Mouse (Mus musculus) kidney, postnatal 0 days (tissue): Measurements from ENCODE around the gene Prok1. TPM values are rescaled to one million over a fixed set of nuclear protein-coding genes. Genes with fewer than 3 reads are reported as not detected.

Experiments used
- ATAC-seq: fragments of 200-750 bp; cut with Nextera tagmentation; replicated peaks from 2 replicates; pipeline ENCODE4 v1.8.0; 2017; ENCODE audit warnings: low read depth, moderate number of reproducible peaks, moderate TSS enrichment, moderate library complexity; ENCODE audit not compliant: low FRiP score
- DNase-seq: peaks from one replicate; pipeline ENCODE4 v3.0.0-alpha.2; 2016; ENCODE audit warnings: low spot score
- H3K27ac ChIP-seq: fragments of 300-500 bp; sonication (generic); 2 replicates; pipeline ENCODE4 v1.5.1; 2014; ENCODE audit warnings: mild to moderate bottlenecking
- H3K27me3 ChIP-seq: fragments of 300-500 bp; sonication (generic); 2 replicates; pipeline ENCODE4 v1.6.1; 2014; ENCODE audit warnings: low read length, mixed read lengths; ENCODE audit not compliant: insufficient read depth
- H3K36me3 ChIP-seq: fragments of 300-500 bp; sonication (generic); 2 replicates; pipeline ENCODE4 v1.6.1; 2014; ENCODE audit warnings: low read length, mixed read lengths; ENCODE audit not compliant: insufficient read depth
- H3K4me1 ChIP-seq: fragments of 300-500 bp; sonication (generic); replicated peaks from 2 replicates; pipeline ENCODE4 v1.6.1; 2014; ENCODE audit warnings: antibody characterized with exemption, low read length, mixed read lengths; ENCODE audit not compliant: insufficient read depth
- H3K4me2 ChIP-seq: fragments of 300-500 bp; sonication (generic); 2 replicates; pipeline ENCODE4 v1.6.1; 2014; ENCODE audit warnings: mild to moderate bottlenecking, low read length, moderate library complexity, mixed read lengths
- H3K4me3 ChIP-seq: fragments of 300-500 bp; sonication (generic); replicated peaks from 2 replicates; pipeline ENCODE4 v1.5.1; 2014; ENCODE audit warnings: low read depth, low read length
- H3K9ac ChIP-seq: fragments of 300-500 bp; sonication (generic); 2 replicates; pipeline ENCODE4 v1.6.1; 2014; ENCODE audit warnings: low read depth, low read length
- H3K9me3 ChIP-seq: fragments of 300-500 bp; sonication (generic); replicated peaks from 2 replicates; pipeline ENCODE4 v1.6.1; 2016; ENCODE audit warnings: low read length, inconsistent platforms, mixed read lengths
- CTCF ChIP-seq: IDR thresholded peaks from 2 replicates; pipeline ENCODE4 v1.5.1; 2016; ENCODE audit warnings: antibody characterized with exemption, low read depth, mild to moderate bottlenecking, moderate library complexity
- WGBS: fragments of 180-500 bp; shearing (Covaris S2); extraction: QIAGEN DNeasy Blood & Tissue Kit; methylation state at CpG from one replicate; pipeline ENCODE4 v1.1.7; 2014; 5-methylcytosine and 5-hydroxymethylcytosine counted together
- polyA plus RNA-seq: library from polyadenylated mRNA; unstranded; fragments of >200 nt; fragmentation: Nextera tagmentation; extraction: Ambion mirVana; gene quantifications from 2 replicates; pipeline ENCODE4 v1.2.1, GENCODE M21; 2015

The Prok1 gene
- polyA plus RNA-seq = 0.09 and 0.17 TPM in 2 replicates

- no peak for TF ChIP-seq CTCF
- Histone ChIP-seq H3K27me3 (no peaks in the 10 kb centered on the region), H3K9me3 (no peaks in the 10 kb centered on the region), H3K4me3 (no peak within 1 kb of the TSS), H3K27ac (no peak within 1 kb of the TSS), H3K9ac (no peak within 1 kb of the TSS), H3K36me3 (no peaks in the 10 kb centered on the region), H3K4me1 (no peaks in the 10 kb centered on the region), H3K4me2 (no peak within 1 kb of the TSS)
- WGBS = 87% methylated on average over 9 of the region's 9 CpGs
- ATAC-seq (no peak), DNase-seq (no peak)
Measured at GRCm38 (mm10) chr3:107239607-107240006, at the start of gene Prok1. Prok1 (minus strand) TSS chr3:107239707.

GRCm38 (mm10) chr3:107287346-107287745, 47.8 kb upstream of the Prok1 start:
- Histone ChIP-seq H3K4me1 (no peaks in the 10 kb centered on the region), H3K9me3 (no peaks in the 10 kb centered on the region), H3K27ac (no peak overlapping the region), H3K9ac (no peak overlapping the region), H3K4me3 (no peak overlapping the region), H3K4me2 (no peak overlapping the region), H3K36me3 (0 out of 2 replicates have a peak, but pooled peaks cover 9% of the 10 kb centered on the region), H3K27me3 (no peaks in the 10 kb centered on the region)
- ATAC-seq (no peak), DNase-seq (no peak)
- TF ChIP-seq CTCF = no peak

GRCm38 (mm10) chr3:107286123-107286522, 46.6 kb upstream of the Prok1 start:
- 0 out of 2 replicates have a peak, but pooled peaks cover 12% of the 10 kb centered on the region for H3K36me3 ChIP-seq
- no peak for DNase-seq
- no peaks in the 10 kb centered on the region for H3K27me3 ChIP-seq
- WGBS = 56% methylated on average over 2 of the region's 2 CpGs
- no peak overlapping the region for H3K9ac ChIP-seq
- TF ChIP-seq CTCF = no peak
- no peak overlapping the region for H3K4me2 ChIP-seq
- H3K27ac ChIP-seq = no peak overlapping the region
- H3K4me3 ChIP-seq = no peak overlapping the region
- ATAC-seq = no peak
- H3K9me3 ChIP-seq = no peaks in the 10 kb centered on the region
- no peaks in the 10 kb centered on the region for H3K4me1 ChIP-seq

GRCm38 (mm10) chr3:107278479-107279269, 39.2 kb upstream of the Prok1 start, which contains the start of gene Lamtor5:
Lamtor5 (plus strand) TSS chr3:107278858.
- WGBS = 2% methylated on average over 43 of the region's 43 CpGs
- peak; percentile 91 for DNase-seq

GRCm38 (mm10) chr3:107276626-107277025, 37.1 kb upstream of the Prok1 start:
- no peak for DNase-seq
- H3K9me3 ChIP-seq = no peaks in the 10 kb centered on the region
- ATAC-seq = no peak
- no peaks in the 10 kb centered on the region for H3K27me3 ChIP-seq
- no peak for TF ChIP-seq CTCF
- no peak overlapping the region for H3K9ac ChIP-seq
- WGBS = 85% methylated on average over 3 of the region's 3 CpGs
- no peak overlapping the region for H3K27ac ChIP-seq
- H3K4me3 ChIP-seq = no peak overlapping the region
- H3K36me3 ChIP-seq = no peaks in the 10 kb centered on the region
- no peak overlapping the region for H3K4me2 ChIP-seq
- H3K4me1 ChIP-seq = no peaks in the 10 kb centered on the region; the same call in 1 of the 2 replicates

More at GRCm38 (mm10) chr3:107278479-107279269, 39.2 kb upstream of the Prok1 start, which contains the start of gene Lamtor5:
- Histone ChIP-seq H3K9me3 (no peaks in the 10 kb centered on the region), H3K9ac (peak within 1 kb of the TSS; percentile 88), H3K27ac (peak within 1 kb of the TSS; percentile 63; the same call in 1 of the 2 replicates), H3K27me3 (no peaks in the 10 kb centered on the region), H3K4me1 (no peaks in the 10 kb centered on the region; the same call in 1 of the 2 replicates), H3K4me2 (peak within 1 kb of the TSS; percentile 74), H3K4me3 (peak within 1 kb of the TSS; percentile 96), H3K36me3 (0 out of 2 replicates have a peak, but pooled peaks cover 12% of the 10 kb centered on the region)
- TF ChIP-seq CTCF = no peak
- ATAC-seq = peak; percentile 88

- no peak overlapping the region for H3K4me2 ChIP-seq
- DNase-seq (peak; percentile 43), ATAC-seq (no peak)
- no peaks in the 10 kb centered on the region for H3K27me3 ChIP-seq
- H3K9ac ChIP-seq = no peak overlapping the region
- no peaks in the 10 kb centered on the region; the same call in 1 of the 2 replicates for H3K4me1 ChIP-seq
- no peak overlapping the region for H3K27ac ChIP-seq
- no peaks in the 10 kb centered on the region for H3K36me3 ChIP-seq
- TF ChIP-seq CTCF = peak; percentile 52
- no peaks in the 10 kb centered on the region for H3K9me3 ChIP-seq
- 54% methylated on average over 4 of the region's 4 CpGs for WGBS
- no peak overlapping the region for H3K4me3 ChIP-seq
Measured at GRCm38 (mm10) chr3:107275996-107276395, 36.5 kb upstream of the Prok1 start.
